Mouse (Mus musculus) bone marrow macrophage, adult 2 months (primary cell): ENCODE data around the gene Sbno2.

Experiments
- CTCF ChIP-seq: IDR thresholded peaks from 2 replicates; pipeline ENCODE4 v1.5.1; 2012; ENCODE audit warnings: low read depth, mild to moderate bottlenecking, low read length, moderate library complexity
- POLR2A ChIP-seq: IDR thresholded peaks from 2 replicates; pipeline ENCODE4 v1.6.1; 2012; ENCODE audit warnings: mild to moderate bottlenecking, low read depth, low read length, borderline replicate concordance

GRCm38 (mm10) chr10:80095547-80095946 is 9.8 kb downstream of the Sbno2 start:
- no peak for TF ChIP-seq POLR2A
- TF ChIP-seq CTCF, result no peak
